Mouse (Mus musculus) C2C12 (cell line): ENCODE results near the gene Mpp6.

Source experiments
- CEBPB ChIP-seq: IDR thresholded peaks from one replicate; pipeline ENCODE4 v1.6.1; 2011; ENCODE audit warnings: low read depth, mild to moderate bottlenecking, control low read depth, moderate library complexity
- CTCF ChIP-seq: IDR thresholded peaks from one replicate; pipeline ENCODE4 v1.5.1; 2011; ENCODE audit not compliant: control insufficient read depth, insufficient read depth, insufficient read length
- MAX ChIP-seq: IDR thresholded peaks from one replicate; pipeline ENCODE4 v1.6.1; 2011; ENCODE audit warnings: mild to moderate bottlenecking, control low read depth

GRCm38 (mm10) chr6:50215986-50216385, 105.9 kb downstream of the Mpp6 start:
- TF ChIP-seq CTCF = no peak
- no peak for TF ChIP-seq CEBPB
- TF ChIP-seq MAX = no peak
